Mouse (Mus musculus): ENCODE data around the gene Dph5. TPM values are rescaled to one million over a fixed set of nuclear protein-coding genes. Genes with fewer than 3 reads are reported as not detected.

Gene Dph5
- total and polyA plus RNA-seq, 2 experiments from 2014 or later, result 9.0 to 20.1 TPM

- Histone ChIP-seq H3K9me3 (ENCODE audit: low read length) (no peaks in the 10 kb centered on the region), H3K27ac (no peak overlapping the region), H3K4me3 (ENCODE audit: low read length) (no peak overlapping the region), H3K4me1 (ENCODE audit: insufficient read depth, low read length) (no peaks in the 10 kb centered on the region), H3K36me3 (ENCODE audit: insufficient read depth, low read length) (no peaks in the 10 kb centered on the region), H3K27me3 (ENCODE audit: insufficient read depth, low read length) (no peaks in the 10 kb centered on the region), H3K9ac (replicated peaks; ENCODE audit: low read length) (no peak overlapping the region), H3K4me2 (ENCODE audit: low read depth, low read length) (no peak overlapping the region)
- WGBS, result 72% methylated on average over 4 of the region's 4 CpGs
- no peak for ATAC-seq
- TF ChIP-seq CTCF (IDR thresholded peaks at IDR 0.05; ENCODE audit: low read depth), result no peak
- DNase-seq (ENCODE audit: low spot score), result no peak
These were observed 24.1 kb upstream of the Dph5 start for GRCm38 (mm10) chr3:115863487-115863886.

- no peak for TF ChIP-seq CTCF (IDR thresholded peaks at IDR 0.05; ENCODE audit: low read depth)
- H3K27ac ChIP-seq, result no peak overlapping the region
- ATAC-seq (no peak), DNase-seq (ENCODE audit: low spot score) (no peak)
- 74% methylated on average over 4 of the region's 4 CpGs for WGBS
- H3K9ac ChIP-seq (replicated peaks; ENCODE audit: low read length), result no peak overlapping the region
- no peaks in the 10 kb centered on the region for H3K9me3 ChIP-seq (ENCODE audit: low read length)
- no peaks in the 10 kb centered on the region for H3K4me1 ChIP-seq (ENCODE audit: insufficient read depth, low read length)
- no peaks in the 10 kb centered on the region for H3K27me3 ChIP-seq (ENCODE audit: insufficient read depth, low read length)
- H3K36me3 ChIP-seq (ENCODE audit: insufficient read depth, low read length), result no peaks in the 10 kb centered on the region
- no peak overlapping the region for H3K4me2 ChIP-seq (ENCODE audit: low read depth, low read length)
- no peak overlapping the region for H3K4me3 ChIP-seq (ENCODE audit: low read length)
These were observed 20.5 kb upstream of the Dph5 start for GRCm38 (mm10) chr3:115867150-115867549.

- H3K27me3 ChIP-seq (ENCODE audit: insufficient read depth, low read length), result no peaks in the 10 kb centered on the region
- H3K36me3 ChIP-seq (ENCODE audit: insufficient read depth, low read length), result no peaks in the 10 kb centered on the region
- WGBS, result 73% methylated on average over 1 of the region's 1 CpGs
- no peaks in the 10 kb centered on the region for H3K9me3 ChIP-seq (ENCODE audit: low read length)
- no peak overlapping the region for H3K9ac ChIP-seq (replicated peaks; ENCODE audit: low read length)
- ATAC-seq (no peak), DNase-seq (ENCODE audit: low spot score) (no peak)
- H3K4me3 ChIP-seq (ENCODE audit: low read length), result no peak overlapping the region
- no peak overlapping the region for H3K27ac ChIP-seq
- no peak overlapping the region for H3K4me2 ChIP-seq (ENCODE audit: low read depth, low read length)
- H3K4me1 ChIP-seq (ENCODE audit: insufficient read depth, low read length), result no peaks in the 10 kb centered on the region
- TF ChIP-seq CTCF (IDR thresholded peaks at IDR 0.05; ENCODE audit: low read depth), result no peak
These were observed 19.7 kb upstream of the Dph5 start for GRCm38 (mm10) chr3:115867901-115868300.

- Histone ChIP-seq H3K9ac (replicated peaks; ENCODE audit: low read length) (no peak overlapping the region), H3K27ac (no peak overlapping the region), H3K9me3 (ENCODE audit: low read length) (no peaks in the 10 kb centered on the region), H3K36me3 (ENCODE audit: insufficient read depth, low read length) (no peaks in the 10 kb centered on the region), H3K4me1 (ENCODE audit: insufficient read depth, low read length) (no peaks in the 10 kb centered on the region), H3K4me3 (ENCODE audit: low read length) (no peak overlapping the region), H3K27me3 (ENCODE audit: insufficient read depth, low read length) (no peaks in the 10 kb centered on the region), H3K4me2 (ENCODE audit: low read depth, low read length) (no peak overlapping the region)
- ATAC-seq (no peak), DNase-seq (ENCODE audit: low spot score) (no peak)
- no peak for TF ChIP-seq CTCF (IDR thresholded peaks at IDR 0.05; ENCODE audit: low read depth)
- 88% methylated on average over 2 of the region's 2 CpGs for WGBS
These were observed 18.3 kb upstream of the Dph5 start for GRCm38 (mm10) chr3:115869360-115869759.

- DNase-seq (ENCODE audit: low spot score) (no peak), ATAC-seq (no peak)
- H3K9me3 ChIP-seq (ENCODE audit: low read length), result no peaks in the 10 kb centered on the region
- no peaks in the 10 kb centered on the region for H3K4me1 ChIP-seq (ENCODE audit: insufficient read depth, low read length)
- no peak for TF ChIP-seq CTCF (IDR thresholded peaks at IDR 0.05; ENCODE audit: low read depth)
- no peak overlapping the region for H3K4me3 ChIP-seq (ENCODE audit: low read length)
- H3K9ac ChIP-seq (replicated peaks; ENCODE audit: low read length), result no peak overlapping the region
- H3K27me3 ChIP-seq (ENCODE audit: insufficient read depth, low read length), result no peaks in the 10 kb centered on the region
- no peaks in the 10 kb centered on the region for H3K36me3 ChIP-seq (ENCODE audit: insufficient read depth, low read length)
- 0 out of 2 replicates have a peak overlapping the region, but pooled peaks have one; percentile 7 for H3K4me2 ChIP-seq (ENCODE audit: low read depth, low read length)
- 52% methylated on average over 6 of the region's 6 CpGs for WGBS
- no peak overlapping the region for H3K27ac ChIP-seq
These were observed 12.1 kb upstream of the Dph5 start for GRCm38 (mm10) chr3:115875551-115875950.

- H3K9me3 ChIP-seq (ENCODE audit: low read length), result no peaks in the 10 kb centered on the region
- H3K4me1 ChIP-seq (ENCODE audit: insufficient read depth, low read length), result no peaks in the 10 kb centered on the region
- no peak for TF ChIP-seq CTCF (IDR thresholded peaks at IDR 0.05; ENCODE audit: low read depth)
- no peaks in the 10 kb centered on the region for H3K27me3 ChIP-seq (ENCODE audit: insufficient read depth, low read length)
- DNase-seq (ENCODE audit: low spot score) (no peak), ATAC-seq (no peak)
- H3K27ac ChIP-seq, result no peak overlapping the region
- H3K9ac ChIP-seq (replicated peaks; ENCODE audit: low read length), result no peak overlapping the region
- 81% methylated on average over 1 of the region's 1 CpGs for WGBS
- H3K36me3 ChIP-seq (ENCODE audit: insufficient read depth, low read length), result no peaks in the 10 kb centered on the region
- no peak overlapping the region for H3K4me2 ChIP-seq (ENCODE audit: low read depth, low read length)
- H3K4me3 ChIP-seq (ENCODE audit: low read length), result no peak overlapping the region
These were observed 10.5 kb upstream of the Dph5 start for GRCm38 (mm10) chr3:115877133-115877532.

GRCm38 (mm10) chr3:115884086-115884485, 3.6 kb upstream of the Dph5 start:
- no peak overlapping the region for H3K9ac ChIP-seq (replicated peaks; ENCODE audit: low read length)
- TF ChIP-seq CTCF (IDR thresholded peaks at IDR 0.05; ENCODE audit: low read depth), result no peak
- WGBS, result 87% methylated on average over 1 of the region's 1 CpGs
- no peak for DNase-seq (ENCODE audit: low spot score)
- no peak for ATAC-seq
- no peak overlapping the region for H3K4me3 ChIP-seq (ENCODE audit: low read length)
- no peaks in the 10 kb centered on the region for H3K36me3 ChIP-seq (ENCODE audit: insufficient read depth, low read length)
- H3K27me3 ChIP-seq (ENCODE audit: insufficient read depth, low read length), result no peaks in the 10 kb centered on the region
- H3K4me1 ChIP-seq (ENCODE audit: insufficient read depth, low read length), result peaks cover 3% of the 10 kb centered on the region; the same call in 1 of the 2 replicates
- no peak overlapping the region for H3K27ac ChIP-seq
- H3K4me2 ChIP-seq (ENCODE audit: low read depth, low read length), result no peak overlapping the region
- H3K9me3 ChIP-seq (ENCODE audit: low read length), result no peaks in the 10 kb centered on the region
